Mouse (Mus musculus): Measurements from ENCODE around the gene Coa4.
A peak's percentile ranks its signal among the peaks of the same experiment; 100 is the strongest.
"Not testable (repeated sequence)": the region's sequence is repeated elsewhere in the genome, so short reads cannot be mapped to it uniquely, and the experiment has no call there.

Gene Coa4

GRCm38 (mm10) chr7:100557241-100557640, 20.4 kb downstream of the Coa4 start:
- DNase-seq (ENCODE audit: low read depth in 1 of 2, low spot score in 2 of 2) = no peak

- DNase-seq (ENCODE audit: low read depth in 1 of 2, low spot score in 2 of 2) = no peak
Measured at GRCm38 (mm10) chr7:100559331-100559730, 22.5 kb downstream of the Coa4 start.

- DNase-seq (ENCODE audit: low read depth in 1 of 2, low spot score in 2 of 2) = no peak
Measured at GRCm38 (mm10) chr7:100561861-100562587, 25.2 kb downstream of the Coa4 start.

- DNase-seq (ENCODE audit: low read depth in 1 of 2, low spot score in 2 of 2) = not testable (repeated sequence)
Measured at GRCm38 (mm10) chr7:100567238-100567637, 30.4 kb downstream of the Coa4 start.

GRCm38 (mm10) chr7:100569907-100570306, 33.0 kb downstream of the Coa4 start:
- no peak for DNase-seq (ENCODE audit: low read depth in 1 of 2, low spot score in 2 of 2)

GRCm38 (mm10) chr7:100570930-100571715, 34.3 kb downstream of the Coa4 start:
- DNase-seq (ENCODE audit: low read depth in 1 of 2, low spot score in 2 of 2) = no peak

- no peak for DNase-seq (ENCODE audit: low read depth in 1 of 2, low spot score in 2 of 2)
Measured at GRCm38 (mm10) chr7:100572061-100572460, 35.2 kb downstream of the Coa4 start.

GRCm38 (mm10) chr7:100572704-100573103, 35.8 kb downstream of the Coa4 start:
- no peak for DNase-seq (ENCODE audit: low read depth in 1 of 2, low spot score in 2 of 2)

- no peak for DNase-seq (ENCODE audit: low read depth in 1 of 2, low spot score in 2 of 2)
Measured at GRCm38 (mm10) chr7:100578794-100579193, 41.9 kb downstream of the Coa4 start.

GRCm38 (mm10) chr7:100582235-100582634, 45.4 kb downstream of the Coa4 start:
- no peak for DNase-seq (ENCODE audit: low read depth in 1 of 2, low spot score in 2 of 2)

GRCm38 (mm10) chr7:100582727-100583236, 45.9 kb downstream of the Coa4 start:
- DNase-seq (ENCODE audit: low read depth in 1 of 2, low spot score in 2 of 2) = peak; percentile 66 to 81

GRCm38 (mm10) chr7:100589816-100590215, 52.9 kb downstream of the Coa4 start:
- no peak for DNase-seq (ENCODE audit: low read depth in 1 of 2, low spot score in 2 of 2)
